Mouse (Mus musculus): Measurements from ENCODE around the gene Nlrc4.

- TF ChIP-seq POLR2A (IDR thresholded peaks at IDR 0.05; ENCODE audit: borderline replicate concordance, extremely low read depth, low read depth, low read length): no peak
- TF ChIP-seq CTCF (IDR thresholded peaks at IDR 0.05; ENCODE audit: insufficient read depth, low read length): no peak
Measured at GRCm38 (mm10) chr17:74394381-74394780, 64.6 kb downstream of the Nlrc4 start.
